Mouse (Mus musculus) right cerebral cortex, adult 2 months (tissue): ENCODE data around the gene Plch2.

Experiments
- DNase-seq, 2 experiments: peaks; one replicate each; pipeline ENCODE4 v3.0.0; 2021 to 2022; ENCODE audit warnings: low spot score in 2 of 2

Gene Plch2

GRCm38 (mm10) chr4:154994876-154995275 lies 61.7 kb downstream of the Plch2 start:
- no peak for DNase-seq

GRCm38 (mm10) chr4:154986750-154987149 lies 69.8 kb downstream of the Plch2 start:
- DNase-seq, result no peak

GRCm38 (mm10) chr4:154986096-154986495 lies 70.5 kb downstream of the Plch2 start:
- peak; percentile 70 to 80 for DNase-seq

GRCm38 (mm10) chr4:154985151-154985777 lies 71.3 kb downstream of the Plch2 start:
- no peak for DNase-seq

GRCm38 (mm10) chr4:154983767-154984166 lies 72.8 kb downstream of the Plch2 start:
- DNase-seq, result no peak

- DNase-seq, result no peak
Observed at GRCm38 (mm10) chr4:154982247-154983120, 74.1 kb downstream of the Plch2 start.

GRCm38 (mm10) chr4:154981530-154981929 lies 75.1 kb downstream of the Plch2 start:
- DNase-seq, result peak; percentile 78 to 86

GRCm38 (mm10) chr4:154981076-154981475 lies 75.5 kb downstream of the Plch2 start:
- DNase-seq, result no peak

- DNase-seq, result no peak
Observed at GRCm38 (mm10) chr4:154980110-154980509, 76.5 kb downstream of the Plch2 start.

- DNase-seq, result no peak
Observed at GRCm38 (mm10) chr4:154974163-154974611, 82.4 kb downstream of the Plch2 start.

- DNase-seq, result no peak
Observed at GRCm38 (mm10) chr4:154972546-154972945, 84.0 kb downstream of the Plch2 start.

- peak; percentile 72 to 73 for DNase-seq
Observed at GRCm38 (mm10) chr4:154967173-154967572, 89.4 kb downstream of the Plch2 start.

GRCm38 (mm10) chr4:154965856-154966255 lies 90.7 kb downstream of the Plch2 start:
- DNase-seq, result no peak

- DNase-seq, result peak in 1 of 2 experiments; percentile 31
Observed at GRCm38 (mm10) chr4:154964581-154965235, 91.9 kb downstream of the Plch2 start.

GRCm38 (mm10) chr4:154963901-154964580 lies 92.5 kb downstream of the Plch2 start, which contains the start of gene Pank4:
Gene Pank4 (plus strand): TSS chr4:154964123.
- DNase-seq, result peak; percentile 89 to 92

GRCm38 (mm10) chr4:154963190-154963836 lies 93.3 kb downstream of the Plch2 start:
- peak; percentile 54 to 58 for DNase-seq

GRCm38 (mm10) chr4:154962683-154963082 lies 93.9 kb downstream of the Plch2 start:
- no peak for DNase-seq

GRCm38 (mm10) chr4:154961911-154962310 lies 94.7 kb downstream of the Plch2 start:
- DNase-seq, result no peak

- peak in 1 of 2 experiments; percentile 54 for DNase-seq
Observed at GRCm38 (mm10) chr4:154961226-154961738, 95.3 kb downstream of the Plch2 start.

- peak; percentile 53 to 68 for DNase-seq
Observed at GRCm38 (mm10) chr4:154960690-154961225, 95.8 kb downstream of the Plch2 start, which contains the start of gene Hes5. Gene Hes5 (plus strand): TSS chr4:154960923.
